Mouse (Mus musculus) limb, embryonic 15.5 days (tissue): ENCODE data around the gene Mapkapk5. TPM values are rescaled to one million over a fixed set of nuclear protein-coding genes. Genes with fewer than 3 reads are reported as not detected.

Experiments
- ATAC-seq: fragments of 200-750 bp; cut with Nextera tagmentation; 2 replicates; pipeline ENCODE4 v1.8.0; 2017; ENCODE audit warnings: low read depth, moderate TSS enrichment; ENCODE audit not compliant: insufficient number of reproducible peaks, low FRiP score, low TSS enrichment
- H3K27ac ChIP-seq: fragments of 300-500 bp; sonication (generic); 2 replicates; pipeline ENCODE4 v1.5.1; 2015; ENCODE audit warnings: moderate library complexity, mild to moderate bottlenecking, inconsistent platforms
- H3K27me3 ChIP-seq: fragments of 300-500 bp; sonication (generic); 2 replicates; pipeline ENCODE4 v1.6.1; 2015; ENCODE audit warnings: inconsistent platforms
- H3K36me3 ChIP-seq: fragments of 300-500 bp; sonication (generic); 2 replicates; pipeline ENCODE4 v1.6.1; 2015; ENCODE audit warnings: inconsistent platforms
- H3K4me1 ChIP-seq: fragments of 300-500 bp; sonication (generic); 2 replicates; pipeline ENCODE4 v1.6.1; 2015; ENCODE audit warnings: inconsistent platforms
- H3K4me2 ChIP-seq: fragments of 300-500 bp; sonication (generic); 2 replicates; pipeline ENCODE4 v1.6.1; 2015; ENCODE audit warnings: mild to moderate bottlenecking, inconsistent platforms
- H3K4me3 ChIP-seq: fragments of 300-500 bp; sonication (generic); 2 replicates; pipeline ENCODE4 v1.5.1; 2015; ENCODE audit warnings: mild to moderate bottlenecking, inconsistent platforms
- H3K9ac ChIP-seq: fragments of 300-500 bp; sonication (generic); 2 replicates; pipeline ENCODE4 v1.6.1; 2015; ENCODE audit warnings: inconsistent platforms
- H3K9me3 ChIP-seq: fragments of 300-500 bp; sonication (generic); 2 replicates; pipeline ENCODE4 v1.6.1; 2016; ENCODE audit warnings: inconsistent platforms
- WGBS: fragments of 180-500 bp; shearing (Covaris S2); methylation state at CpG from one replicate; pipeline ENCODE4 v1.1.7; 2015; 5-methylcytosine and 5-hydroxymethylcytosine counted together
- polyA plus RNA-seq: library from polyadenylated mRNA; unstranded; fragments of >200 nt; fragmentation: Nextera tagmentation; extraction: Ambion mirVana; gene quantifications from 2 replicates; pipeline ENCODE4 v1.2.1, GENCODE M21; 2015

The Mapkapk5 gene
- polyA plus RNA-seq, 1 experiment from 2014 or later = 47.9 TPM

GRCm38 (mm10) chr5:121583765-121584501 lies 38.2 kb upstream of the Mapkapk5 start:
- Histone ChIP-seq H3K27me3 (no peaks in the 10 kb centered on the region), H3K4me1 (peaks cover 18% of the 10 kb centered on the region), H3K36me3 (peaks cover 17% of the 10 kb centered on the region), H3K27ac (peak overlapping the region; percentile 63), H3K9me3 (no peaks in the 10 kb centered on the region), H3K4me3 (no peak overlapping the region), H3K9ac (no peak overlapping the region), H3K4me2 (no peak overlapping the region)
- WGBS = 54% methylated on average over 12 of the region's 12 CpGs
- no peak for ATAC-seq

DNA sequence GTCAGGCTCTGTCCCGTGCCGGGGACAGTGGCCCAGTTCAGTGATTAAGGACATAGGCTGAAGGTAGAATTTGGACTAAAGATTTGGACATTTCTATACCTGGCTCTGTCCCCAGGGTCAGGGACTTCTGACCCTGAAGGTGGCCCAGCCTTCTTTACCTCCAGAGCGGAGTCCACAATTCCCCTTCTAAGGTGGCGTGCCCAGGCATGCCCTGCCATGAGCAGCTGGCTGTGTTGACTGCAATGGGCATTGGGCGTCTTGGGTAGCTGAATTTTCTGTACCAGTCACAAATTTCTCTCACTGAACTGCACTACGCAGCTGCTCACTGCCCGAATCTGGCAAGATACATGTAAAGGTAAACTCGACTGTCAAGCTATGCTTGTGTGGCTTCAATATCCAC lies 36.2 kb upstream of the Mapkapk5 start:
- Histone ChIP-seq H3K27me3 (no peaks in the 10 kb centered on the region), H3K4me1 (peaks cover 17% of the 10 kb centered on the region), H3K4me3 (no peak overlapping the region), H3K9ac (no peak overlapping the region), H3K27ac (no peak overlapping the region), H3K9me3 (no peaks in the 10 kb centered on the region), H3K4me2 (no peak overlapping the region), H3K36me3 (peaks cover 36% of the 10 kb centered on the region)
- no peak for ATAC-seq
- WGBS = 78% methylated on average over 8 of the region's 8 CpGs

DNA sequence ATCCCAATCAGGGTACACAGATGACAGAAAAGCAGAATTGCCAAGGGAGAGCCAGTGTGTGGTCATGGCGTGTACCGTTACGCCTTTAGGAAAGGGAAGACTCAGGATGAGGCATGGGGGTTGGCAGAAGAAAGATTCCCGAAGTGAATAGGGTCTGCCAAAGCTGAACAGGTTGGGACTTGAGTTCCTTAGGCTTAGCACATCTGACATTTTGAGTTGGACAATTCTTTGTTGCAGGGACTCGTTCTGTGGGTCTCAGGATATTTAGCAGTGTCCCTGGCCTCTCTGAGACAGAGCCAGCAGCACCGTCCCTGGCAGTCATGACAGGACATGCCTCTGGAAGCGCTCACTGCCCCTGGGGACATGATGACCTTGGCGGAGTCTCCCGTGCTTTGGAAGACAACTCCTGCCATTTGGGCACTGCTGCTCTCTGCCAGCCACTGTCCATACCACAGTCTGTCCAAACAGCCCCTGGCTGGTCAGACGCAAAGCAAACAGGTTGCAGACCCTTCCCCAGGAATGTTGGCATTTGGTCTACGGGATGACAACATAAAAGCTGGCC lies 31.3 kb upstream of the Mapkapk5 start:
- Histone ChIP-seq H3K9me3 (no peaks in the 10 kb centered on the region), H3K4me2 (no peak overlapping the region), H3K27me3 (no peaks in the 10 kb centered on the region), H3K36me3 (peaks cover 82% of the 10 kb centered on the region), H3K27ac (no peak overlapping the region), H3K9ac (no peak overlapping the region), H3K4me3 (no peak overlapping the region), H3K4me1 (no peaks in the 10 kb centered on the region)
- no peak for ATAC-seq
- WGBS = 76% methylated on average over 11 of the region's 11 CpGs

DNA sequence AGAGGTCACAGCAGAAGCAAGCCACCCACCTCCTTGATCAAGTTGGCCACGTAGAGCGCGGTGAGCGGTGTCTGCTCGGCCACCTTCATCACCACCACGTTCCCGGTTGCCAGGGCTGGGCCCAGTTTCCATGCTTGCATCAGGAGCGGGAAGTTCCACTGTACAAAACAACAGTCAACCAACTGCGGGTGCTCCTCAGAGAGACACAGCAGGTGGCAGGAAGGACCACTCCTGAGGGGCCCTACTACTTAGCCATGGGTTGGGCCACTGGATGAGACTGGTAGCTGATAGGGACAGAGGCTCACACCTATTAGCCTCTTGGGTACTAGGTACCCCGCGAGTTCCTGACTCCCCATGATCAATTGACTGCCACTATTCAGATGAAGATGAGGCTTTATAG lies 30.2 kb upstream of the Mapkapk5 start:
- Histone ChIP-seq H3K36me3 (peaks cover 93% of the 10 kb centered on the region), H3K4me3 (no peak overlapping the region), H3K9ac (no peak overlapping the region)

DNA sequence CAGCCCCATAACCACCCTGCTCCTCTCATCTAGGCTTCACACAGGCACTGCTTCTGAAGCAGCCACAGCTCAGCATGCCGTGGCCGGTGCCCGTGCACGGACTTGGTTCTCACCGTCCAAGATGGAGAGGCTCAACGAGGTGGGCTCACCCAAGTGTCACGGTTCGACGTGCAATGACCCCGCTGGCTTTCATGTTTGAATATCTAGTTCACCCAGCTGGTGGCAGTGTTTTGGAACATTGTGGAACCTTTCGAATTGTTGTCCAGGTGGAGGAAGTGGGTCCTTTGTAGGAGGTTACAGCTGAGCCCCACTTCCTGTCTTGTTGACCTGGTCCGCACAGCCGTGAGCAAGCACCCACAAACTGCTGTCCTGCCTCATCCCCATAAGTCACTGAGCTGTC lies 28.4 kb upstream of the Mapkapk5 start:
- Histone ChIP-seq H3K27me3 (no peaks in the 10 kb centered on the region), H3K36me3 (peaks cover 95% of the 10 kb centered on the region), H3K4me1 (no peaks in the 10 kb centered on the region), H3K9ac (no peak overlapping the region), H3K9me3 (no peaks in the 10 kb centered on the region), H3K27ac (no peak overlapping the region), H3K4me2 (no peak overlapping the region), H3K4me3 (no peak overlapping the region)
- no peak for ATAC-seq
- 89% methylated on average over 13 of the region's 13 CpGs for WGBS

More for the DNA sequence above, 30.2 kb upstream of the Mapkapk5 start:
- 93% methylated on average over 11 of the region's 11 CpGs for WGBS
- no peak for ATAC-seq
- Histone ChIP-seq H3K9me3 (no peaks in the 10 kb centered on the region), H3K4me1 (no peaks in the 10 kb centered on the region), H3K27me3 (no peaks in the 10 kb centered on the region), H3K27ac (no peak overlapping the region), H3K4me2 (no peak overlapping the region)

DNA sequence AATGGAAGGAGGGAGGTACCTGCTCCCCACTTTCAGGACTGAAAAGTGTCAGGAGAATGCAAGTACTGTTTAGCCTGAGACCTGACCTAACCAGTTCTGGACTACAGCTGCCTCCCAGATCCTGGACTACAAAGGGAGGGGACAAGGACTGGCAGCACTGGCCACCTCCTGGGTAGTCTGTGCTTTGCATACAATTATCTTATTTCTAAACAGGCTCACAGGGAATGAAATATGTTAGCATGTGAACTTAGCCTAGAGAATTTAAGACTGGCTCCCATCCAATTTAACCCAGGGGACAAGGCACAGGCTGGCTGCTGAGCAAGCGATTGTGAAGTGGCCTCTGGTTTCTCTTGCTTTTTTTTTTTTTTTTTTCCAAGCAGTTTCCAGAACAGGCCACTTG lies 25.1 kb upstream of the Mapkapk5 start:
- H3K4me1 ChIP-seq = no peaks in the 10 kb centered on the region
- 56% methylated on average over 1 of the region's 1 CpGs for WGBS
- H3K27ac ChIP-seq = no peak overlapping the region
- ATAC-seq = no peak
- no peak overlapping the region for H3K4me2 ChIP-seq
- no peaks in the 10 kb centered on the region for H3K27me3 ChIP-seq
- H3K9ac ChIP-seq = no peak overlapping the region
- H3K4me3 ChIP-seq = no peak overlapping the region
- H3K9me3 ChIP-seq = no peaks in the 10 kb centered on the region
- H3K36me3 ChIP-seq = peaks cover 89% of the 10 kb centered on the region

GRCm38 (mm10) chr5:121569881-121570420 lies 24.2 kb upstream of the Mapkapk5 start:
- peaks cover 81% of the 10 kb centered on the region for H3K36me3 ChIP-seq
- H3K9ac ChIP-seq = no peak overlapping the region
- H3K27ac ChIP-seq = no peak overlapping the region
- no peaks in the 10 kb centered on the region for H3K4me1 ChIP-seq
- H3K4me3 ChIP-seq = no peak overlapping the region
- no peak for ATAC-seq
- H3K27me3 ChIP-seq = no peaks in the 10 kb centered on the region
- H3K9me3 ChIP-seq = no peaks in the 10 kb centered on the region
- 81% methylated on average over 9 of the region's 9 CpGs for WGBS
- no peak overlapping the region for H3K4me2 ChIP-seq

DNA sequence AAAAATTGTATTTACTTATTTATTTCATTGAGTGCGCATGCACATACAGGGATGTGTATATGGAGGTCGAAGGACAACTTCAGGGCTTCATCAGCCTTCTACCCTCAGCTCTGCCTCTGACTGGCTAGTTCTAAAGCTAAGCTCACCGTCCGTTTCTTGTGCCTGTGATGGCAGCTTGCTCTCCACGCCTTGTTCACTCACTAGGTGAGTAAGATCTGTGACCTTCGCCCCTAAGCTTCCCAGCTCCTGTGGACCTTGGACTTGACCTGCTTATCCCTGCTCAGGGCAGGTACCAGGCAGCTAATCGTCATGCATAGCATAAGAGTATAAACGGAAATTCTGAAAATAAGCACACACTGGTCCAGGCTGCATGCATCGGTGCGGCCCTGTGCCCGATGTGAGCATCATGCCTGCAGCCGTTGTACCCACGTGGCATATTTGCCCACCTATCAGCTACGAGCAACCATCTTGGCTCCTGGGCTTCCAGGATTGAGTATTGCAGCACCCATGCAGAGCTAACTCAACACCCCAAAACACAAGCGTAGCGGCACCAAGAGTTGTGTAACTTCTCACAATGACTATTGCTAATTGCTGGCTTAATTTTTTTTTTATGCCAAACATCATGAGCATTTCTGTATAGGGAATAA lies 20.5 kb upstream of the Mapkapk5 start:
- no peak overlapping the region for H3K27ac ChIP-seq
- WGBS = 90% methylated on average over 16 of the region's 16 CpGs
- no peaks in the 10 kb centered on the region for H3K9me3 ChIP-seq
- ATAC-seq = no peak
- no peak overlapping the region for H3K4me2 ChIP-seq
- peaks cover 6% of the 10 kb centered on the region; the same call in 1 of the 2 replicates for H3K4me1 ChIP-seq
- H3K9ac ChIP-seq = no peak overlapping the region
- no peak overlapping the region for H3K4me3 ChIP-seq
- H3K27me3 ChIP-seq = no peaks in the 10 kb centered on the region
- peaks cover 46% of the 10 kb centered on the region for H3K36me3 ChIP-seq

GRCm38 (mm10) chr5:121564468-121564895 lies 18.8 kb upstream of the Mapkapk5 start:
- H3K27ac ChIP-seq = no peak overlapping the region
- 4% methylated on average over 11 of the region's 11 CpGs for WGBS
- no peak overlapping the region for H3K9ac ChIP-seq
- H3K4me1 ChIP-seq = peaks cover 6% of the 10 kb centered on the region; the same call in 1 of the 2 replicates
- H3K9me3 ChIP-seq = no peaks in the 10 kb centered on the region
- peaks cover 29% of the 10 kb centered on the region for H3K36me3 ChIP-seq
- H3K27me3 ChIP-seq = no peaks in the 10 kb centered on the region
- H3K4me2 ChIP-seq = peak overlapping the region; percentile 40
- peak overlapping the region; percentile 12; the same call in 1 of the 2 replicates for H3K4me3 ChIP-seq
- no peak for ATAC-seq

DNA sequence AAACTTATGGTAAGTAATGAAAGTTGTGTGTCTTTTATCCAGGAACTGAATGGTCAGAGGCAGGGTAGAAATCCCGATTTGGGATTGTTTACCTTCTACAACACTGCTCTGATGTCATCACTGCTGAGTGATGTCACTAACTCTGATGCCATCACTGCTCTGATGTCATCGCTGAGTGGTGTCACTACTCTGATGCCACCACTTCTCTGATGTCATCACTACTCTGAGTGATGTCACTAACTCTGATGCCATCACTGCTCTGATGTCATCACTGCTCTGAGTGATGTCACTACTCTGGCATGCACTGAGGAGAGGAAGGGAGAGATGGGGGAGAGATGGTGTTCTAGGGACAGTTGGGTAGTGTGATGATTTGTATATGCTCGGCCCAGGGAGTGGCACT lies 16.7 kb upstream of the Mapkapk5 start:
- Histone ChIP-seq H3K36me3 (0 out of 2 replicates have a peak, but pooled peaks cover 12% of the 10 kb centered on the region), H3K27ac (no peak overlapping the region), H3K4me2 (no peak overlapping the region), H3K4me1 (peaks cover 6% of the 10 kb centered on the region; the same call in 1 of the 2 replicates), H3K9ac (no peak overlapping the region), H3K27me3 (no peaks in the 10 kb centered on the region), H3K4me3 (no peak overlapping the region), H3K9me3 (no peaks in the 10 kb centered on the region)
- 89% methylated on average over 3 of the region's 3 CpGs for WGBS
- ATAC-seq = no peak

GRCm38 (mm10) chr5:121549196-121549595 lies 3.5 kb upstream of the Mapkapk5 start:
- Histone ChIP-seq H3K4me2 (no peak overlapping the region), H3K9ac (no peak overlapping the region), H3K4me1 (peaks cover 11% of the 10 kb centered on the region), H3K4me3 (no peak overlapping the region), H3K9me3 (no peaks in the 10 kb centered on the region), H3K27me3 (no peaks in the 10 kb centered on the region), H3K36me3 (no peaks in the 10 kb centered on the region), H3K27ac (no peak overlapping the region)
- WGBS = 83% methylated on average over 7 of the region's 7 CpGs
- ATAC-seq = no peak

GRCm38 (mm10) chr5:121547084-121547483 lies 1.4 kb upstream of the Mapkapk5 start:
- Histone ChIP-seq H3K9ac (no peak overlapping the region), H3K4me3 (no peak overlapping the region; the same call in 1 of the 2 replicates), H3K27ac (no peak overlapping the region), H3K4me1 (peaks cover 21% of the 10 kb centered on the region), H3K36me3 (no peaks in the 10 kb centered on the region), H3K27me3 (no peaks in the 10 kb centered on the region), H3K4me2 (no peak overlapping the region), H3K9me3 (no peaks in the 10 kb centered on the region)
- ATAC-seq = no peak
- WGBS = 90% methylated on average over 3 of the region's 3 CpGs
